Mouse (Mus musculus): ENCODE results near the gene Sec14l4. TPM values are rescaled to one million over a fixed set of nuclear protein-coding genes. Genes with fewer than 3 reads are reported as not detected.
A peak's percentile ranks its signal among the peaks of the same experiment; 100 is the strongest.

The Sec14l4 gene
- polyA plus RNA-seq, 1 experiment from 2014 or later = not detected

GRCm38 (mm10) chr11:4083316-4084078, 52.2 kb downstream of the Sec14l4 start:
- H3K27ac ChIP-seq = no peak overlapping the region
- H3K36me3 ChIP-seq (ENCODE audit: inconsistent target) = no peaks in the 10 kb centered on the region
- no peaks in the 10 kb centered on the region for H3K79me2 ChIP-seq (ENCODE audit: inconsistent target)
- WGBS (ENCODE audit: missing documents) = 41% methylated on average over 5 of the region's 5 CpGs
- H3K4me3 ChIP-seq (ENCODE audit: inconsistent target) = no peak overlapping the region

GRCm38 (mm10) chr11:4086246-4086645, 55.0 kb downstream of the Sec14l4 start:
- H3K79me2 ChIP-seq (ENCODE audit: inconsistent target) = no peaks in the 10 kb centered on the region
- no peak overlapping the region for H3K4me3 ChIP-seq (ENCODE audit: inconsistent target)
- no peaks in the 10 kb centered on the region for H3K36me3 ChIP-seq (ENCODE audit: inconsistent target)
- WGBS (ENCODE audit: missing documents) = 100% methylated on average over 1 of the region's 1 CpGs
- H3K27ac ChIP-seq = no peak overlapping the region

GRCm38 (mm10) chr11:4087267-4087666, 56.0 kb downstream of the Sec14l4 start:
- Histone ChIP-seq H3K79me2 (ENCODE audit: inconsistent target) (no peaks in the 10 kb centered on the region), H3K36me3 (ENCODE audit: inconsistent target) (no peaks in the 10 kb centered on the region), H3K27ac (no peak overlapping the region), H3K4me3 (ENCODE audit: inconsistent target) (no peak overlapping the region)
- 77% methylated on average over 2 of the region's 2 CpGs for WGBS (ENCODE audit: missing documents)

- Histone ChIP-seq H3K4me3 (ENCODE audit: inconsistent target) (no peak overlapping the region), H3K79me2 (ENCODE audit: inconsistent target) (no peaks in the 10 kb centered on the region), H3K36me3 (ENCODE audit: inconsistent target) (no peaks in the 10 kb centered on the region), H3K27ac (no peak overlapping the region)
- WGBS (ENCODE audit: missing documents) = 92% methylated on average over 18 of the region's 18 CpGs
These were observed 62.5 kb downstream of the Sec14l4 start for GRCm38 (mm10) chr11:4093459-4094377.

GRCm38 (mm10) chr11:4094378-4095170, 63.3 kb downstream of the Sec14l4 start:
- Histone ChIP-seq H3K36me3 (ENCODE audit: inconsistent target) (no peaks in the 10 kb centered on the region), H3K27ac (no peak overlapping the region), H3K4me3 (ENCODE audit: inconsistent target) (peak overlapping the region; percentile 34), H3K79me2 (ENCODE audit: inconsistent target) (no peaks in the 10 kb centered on the region)
- WGBS (ENCODE audit: missing documents) = 12% methylated on average over 23 of the region's 24 CpGs

GRCm38 (mm10) chr11:4095171-4096053, 64.2 kb downstream of the Sec14l4 start, which contains the start of gene Mtfp1:
Mtfp1 (minus strand) TSS chr11:4095445.
- WGBS (ENCODE audit: missing documents) = 17% methylated on average over 23 of the region's 34 CpGs
- Histone ChIP-seq H3K27ac (peak within 1 kb of the TSS; percentile 57), H3K4me3 (ENCODE audit: inconsistent target) (peak within 1 kb of the TSS; percentile 58), H3K36me3 (ENCODE audit: inconsistent target) (no peaks in the 10 kb centered on the region), H3K79me2 (ENCODE audit: inconsistent target) (no peaks in the 10 kb centered on the region)

- Histone ChIP-seq H3K4me3 (ENCODE audit: inconsistent target) (peak overlapping the region; percentile 58), H3K36me3 (ENCODE audit: inconsistent target) (no peaks in the 10 kb centered on the region), H3K79me2 (ENCODE audit: inconsistent target) (no peaks in the 10 kb centered on the region), H3K27ac (peak overlapping the region; percentile 57)
- 6% methylated on average over 45 of the region's 45 CpGs for WGBS (ENCODE audit: missing documents)
These were observed 65.1 kb downstream of the Sec14l4 start for GRCm38 (mm10) chr11:4096054-4096984.

- Histone ChIP-seq H3K4me3 (ENCODE audit: inconsistent target) (peak overlapping the region; percentile 58), H3K27ac (peak overlapping the region; percentile 57), H3K79me2 (ENCODE audit: inconsistent target) (no peaks in the 10 kb centered on the region), H3K36me3 (ENCODE audit: inconsistent target) (no peaks in the 10 kb centered on the region)
- 30% methylated on average over 10 of the region's 10 CpGs for WGBS (ENCODE audit: missing documents)
These were observed 65.9 kb downstream of the Sec14l4 start for GRCm38 (mm10) chr11:4097091-4097621.

Other genes starting within 250 kb of the Sec14l4 start
- 11.1 to 28.2 TPM (median 13.4 TPM) in 3 replicates for gene Osbp2, start 167.6 kb upstream of the Sec14l4 start, polyA plus RNA-seq (2018)
- 0.23 to 0.27 TPM (median 0.26 TPM) in 3 replicates for gene 4921536K21Rik, start 136.4 kb upstream of the Sec14l4 start, polyA plus RNA-seq (2018)
- 1.5 to 2.8 TPM (median 1.5 TPM) in 3 replicates for gene Dusp18, start 136.2 kb upstream of the Sec14l4 start, polyA plus RNA-seq (2018)
- gene Slc35e4, start 116.8 kb upstream of the Sec14l4 start, polyA plus RNA-seq (2018) = 7.6 to 21.0 TPM (median 11.5 TPM) in 3 replicates
- gene Tcn2, start 99.3 kb upstream of the Sec14l4 start, polyA plus RNA-seq (2018) = 146 to 274 TPM (median 178 TPM) in 3 replicates
- gene Pes1, start 67.5 kb upstream of the Sec14l4 start, polyA plus RNA-seq (2018) = 48.4 to 113 TPM (median 80.4 TPM) in 3 replicates
- gene 4930556J24Rik, start 54.7 kb upstream of the Sec14l4 start, polyA plus RNA-seq (2018) = not detected in 3 replicates
- gene Gal3st1, start 47.8 kb upstream of the Sec14l4 start, polyA plus RNA-seq (2018) = not detected in 3 replicates
- not detected in 3 replicates for gene Sec14l3, start 33.4 kb downstream of the Sec14l4 start, polyA plus RNA-seq (2018)
- gene Mtfp1, start 64.0 kb downstream of the Sec14l4 start, polyA plus RNA-seq (2018) = 1.4 to 1.6 TPM (median 1.5 TPM) in 3 replicates
- gene Sec14l2, start 92.0 kb downstream of the Sec14l4 start, polyA plus RNA-seq (2018) = 0.12 to 0.22 TPM (median 0.15 TPM) in 3 replicates
- gene Rnf215, start 103.7 kb downstream of the Sec14l4 start, polyA plus RNA-seq (2018) = 7.0 to 14.0 TPM (median 11.5 TPM) in 3 replicates
- gene Ccdc157, start 128.8 kb downstream of the Sec14l4 start, polyA plus RNA-seq (2018) = 0.62 to 1.1 TPM (median 1.0 TPM) in 3 replicates
- 22.6 to 31.7 TPM (median 29.8 TPM) in 3 replicates for gene Sf3a1, start 128.9 kb downstream of the Sec14l4 start, polyA plus RNA-seq (2018)
- gene Tbc1d10a, start 155.3 kb downstream of the Sec14l4 start, polyA plus RNA-seq (2018) = 9.4 to 23.8 TPM (median 16.5 TPM) in 3 replicates
- gene Castor1, start 186.8 kb downstream of the Sec14l4 start, polyA plus RNA-seq (2018) = 2.2 to 3.4 TPM (median 2.2 TPM) in 3 replicates
- gene Osm, start 205.0 kb downstream of the Sec14l4 start, polyA plus RNA-seq (2018) = 9.4 to 10.8 TPM (median 9.9 TPM) in 3 replicates
- 0.06 to 0.14 TPM in 2 of 3 replicates, not detected in the other for gene Lif, start 226.1 kb downstream of the Sec14l4 start, polyA plus RNA-seq (2018)

Data from macrophage (primary cell).